Mouse (Mus musculus): ENCODE results near the gene C130073F10Rik. TPM values are rescaled to one million over a fixed set of nuclear protein-coding genes. Genes with fewer than 3 reads are reported as not detected.
"Not testable (repeated sequence)": the region's sequence is repeated elsewhere in the genome, so short reads cannot be mapped to it uniquely, and the experiment has no call there.

C130073F10Rik gene
- not detected in 3 replicates for total RNA-seq (2017)

GRCm38 (mm10) chr4:101893656-101894420 lies at the start of gene C130073F10Rik:
Gene C130073F10Rik, minus strand, starts transcription at chr4:101893789.
- ATAC-seq (replicated peaks; ENCODE audit: insufficient number of reproducible peaks, low FRiP score, low TSS enrichment, poor library complexity, severe bottlenecking), result no peak

- ATAC-seq (replicated peaks; ENCODE audit: insufficient number of reproducible peaks, low FRiP score, low TSS enrichment, poor library complexity, severe bottlenecking), result not testable (repeated sequence)
These were observed 46.5 kb upstream of the C130073F10Rik start, which contains the start of gene Gm12794 for GRCm38 (mm10) chr4:101940107-101940506. Gene Gm12794, plus strand, starts transcription at chr4:101940407.

- not testable (repeated sequence) for ATAC-seq (replicated peaks; ENCODE audit: insufficient number of reproducible peaks, low FRiP score, low TSS enrichment, poor library complexity, severe bottlenecking)
These were observed 15.2 kb upstream of the C130073F10Rik start, which contains the start of gene Gm12800 for GRCm38 (mm10) chr4:101908821-101909220. Gene Gm12800, plus strand, starts transcription at chr4:101909121.

DNA sequence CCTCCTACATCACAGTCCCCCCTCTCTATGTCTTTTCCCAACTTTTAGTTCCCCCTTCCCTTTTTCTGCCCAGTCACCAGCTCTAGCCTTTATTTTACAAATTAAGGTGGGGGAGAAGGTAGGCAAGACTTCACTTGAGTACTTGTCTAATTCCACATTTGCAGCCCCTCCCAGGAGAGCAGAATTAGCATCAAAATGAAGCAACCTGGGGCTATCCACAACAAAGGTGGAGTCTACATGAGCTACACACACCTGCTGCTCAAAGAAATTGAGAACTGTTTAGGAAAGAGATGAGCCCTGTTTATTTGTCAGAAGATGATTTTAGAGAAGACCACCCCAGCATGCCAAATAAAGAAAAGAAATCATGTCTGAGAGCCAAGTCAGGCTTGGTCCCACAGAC lies 4.2 kb downstream of the C130073F10Rik start:
- no peak for ATAC-seq (replicated peaks; ENCODE audit: insufficient number of reproducible peaks, low FRiP score, low TSS enrichment, poor library complexity, severe bottlenecking)

- ATAC-seq (replicated peaks; ENCODE audit: insufficient number of reproducible peaks, low FRiP score, low TSS enrichment, poor library complexity, severe bottlenecking), result no peak
These were observed 9.9 kb downstream of the C130073F10Rik start for GRCm38 (mm10) chr4:101883641-101884040.

DNA sequence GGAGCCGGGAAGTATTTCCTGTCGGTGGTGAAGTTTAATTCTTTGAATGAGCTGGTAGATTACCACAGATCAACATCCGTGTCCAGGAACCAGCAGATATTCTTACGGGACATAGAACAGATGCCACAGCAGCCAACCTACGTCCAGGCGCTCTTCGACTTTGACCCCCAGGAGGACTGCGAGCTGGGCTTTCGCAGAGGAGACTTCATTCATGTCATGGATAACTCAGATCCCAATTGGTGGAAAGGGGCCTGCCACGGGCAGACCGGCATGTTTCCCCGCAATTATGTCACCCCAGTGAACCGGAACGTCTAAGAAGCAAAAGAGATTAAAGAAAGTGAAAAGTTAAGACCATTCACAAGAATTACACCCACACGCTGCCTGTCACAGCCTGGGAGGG lies 17.9 kb downstream of the C130073F10Rik start:
- not testable (repeated sequence) for ATAC-seq (replicated peaks; ENCODE audit: insufficient number of reproducible peaks, low FRiP score, low TSS enrichment, poor library complexity, severe bottlenecking)

DNA sequence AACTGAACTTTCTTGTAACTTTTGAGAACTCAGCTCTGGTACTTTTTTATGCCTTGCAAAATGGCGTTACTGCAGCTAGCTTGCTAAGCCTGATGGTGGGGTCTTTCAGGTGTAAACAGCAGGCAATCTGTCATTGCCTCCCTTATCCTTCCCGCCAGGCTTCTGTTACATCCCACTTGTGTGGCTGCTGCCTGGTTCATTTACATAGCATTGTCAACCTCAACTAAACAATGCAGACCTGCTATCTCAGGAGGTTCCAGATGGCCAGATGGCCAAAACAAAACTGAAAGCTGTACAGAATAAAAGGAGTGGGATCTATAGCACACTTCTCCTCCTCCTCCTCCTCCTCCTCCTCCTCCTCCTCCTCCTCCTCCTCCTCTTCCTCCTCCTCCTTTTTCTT lies 21.6 kb downstream of the C130073F10Rik start:
- not testable (repeated sequence) for ATAC-seq (replicated peaks; ENCODE audit: insufficient number of reproducible peaks, low FRiP score, low TSS enrichment, poor library complexity, severe bottlenecking)

GRCm38 (mm10) chr4:101862289-101862688 lies 31.3 kb downstream of the C130073F10Rik start:
- ATAC-seq (replicated peaks; ENCODE audit: insufficient number of reproducible peaks, low FRiP score, low TSS enrichment, poor library complexity, severe bottlenecking), result no peak

GRCm38 (mm10) chr4:101860873-101861272 lies 32.7 kb downstream of the C130073F10Rik start:
- ATAC-seq (replicated peaks; ENCODE audit: insufficient number of reproducible peaks, low FRiP score, low TSS enrichment, poor library complexity, severe bottlenecking), result no peak

GRCm38 (mm10) chr4:101850908-101851307 lies 42.7 kb downstream of the C130073F10Rik start:
- ATAC-seq (replicated peaks; ENCODE audit: insufficient number of reproducible peaks, low FRiP score, low TSS enrichment, poor library complexity, severe bottlenecking), result no peak

GRCm38 (mm10) chr4:101843923-101844322 lies 49.7 kb downstream of the C130073F10Rik start, which contains the start of gene B020004J07Rik:
Gene B020004J07Rik, minus strand, starts transcription at chr4:101844023.
- ATAC-seq (replicated peaks; ENCODE audit: insufficient number of reproducible peaks, low FRiP score, low TSS enrichment, poor library complexity, severe bottlenecking), result not testable (repeated sequence)

Other genes with a start within 250 kb of the C130073F10Rik start
- 101 to 138 TPM (median 118 TPM) in 3 replicates for gene Leprot, start 246.1 kb downstream of the C130073F10Rik start, total RNA-seq (2017)
- not detected in 3 replicates for gene Lepr, start 176.4 kb downstream of the C130073F10Rik start, total RNA-seq (2017)
- gene B020004J07Rik, start 49.8 kb downstream of the C130073F10Rik start, total RNA-seq (2017), result not detected in 3 replicates
- gene Gm12800, start 15.3 kb upstream of the C130073F10Rik start, total RNA-seq (2017), result not detected in 3 replicates
- gene Gm12794, start 46.6 kb upstream of the C130073F10Rik start, total RNA-seq (2017), result not detected in 3 replicates
- not detected in 3 replicates for gene Gm12790, start 87.3 kb upstream of the C130073F10Rik start, total RNA-seq (2017)
- gene Gm12789, start 92.8 kb upstream of the C130073F10Rik start, total RNA-seq (2017), result not detected in 3 replicates
- 137 to 259 TPM (median 236 TPM) in 3 replicates for gene Pde4b, start 193.8 kb upstream of the C130073F10Rik start, total RNA-seq (2017)

All from monocyte, adult 5-6 weeks (primary cell).